Mouse (Mus musculus): ENCODE data around the gene Amot. TPM values are rescaled to one million over a fixed set of nuclear protein-coding genes. Genes with fewer than 3 reads are reported as not detected.

The Amot gene
- polyA plus RNA-seq, 1 experiment: 11.0 TPM

- 10% methylated on average over 1 of the region's 1 CpGs for WGBS
- no peak overlapping the region for H3K4me3 ChIP-seq (replicated peaks; ENCODE audit: extremely low read depth, low read depth, low read length)
- TF ChIP-seq POLR2A (IDR thresholded peaks at IDR 0.05; ENCODE audit: borderline replicate concordance, extremely low read depth, low read depth, low read length): no peak
- TF ChIP-seq CTCF (IDR thresholded peaks at IDR 0.05; ENCODE audit: insufficient read depth, low read length): no peak
- DNase-seq: no peak
- H3K4me1 ChIP-seq (ENCODE audit: control insufficient read depth, insufficient read depth, low read length): no peaks in the 10 kb centered on the region
These were observed 105.7 kb downstream of the Amot start for GRCm38 (mm10) chrX:145399236-145399635.

Other genes starting within 250 kb of the Amot start
- 1.3 TPM in 1 of 2 replicates, not detected in the other for gene Lhfpl1, start 156.1 kb downstream of the Amot start, polyA plus RNA-seq (2012; rRNA removed)

Data from lung, adult 2 months (tissue).